Comparison of ENCODE assay signal across 8 mouse cellular contexts in the genomic region with DNA sequence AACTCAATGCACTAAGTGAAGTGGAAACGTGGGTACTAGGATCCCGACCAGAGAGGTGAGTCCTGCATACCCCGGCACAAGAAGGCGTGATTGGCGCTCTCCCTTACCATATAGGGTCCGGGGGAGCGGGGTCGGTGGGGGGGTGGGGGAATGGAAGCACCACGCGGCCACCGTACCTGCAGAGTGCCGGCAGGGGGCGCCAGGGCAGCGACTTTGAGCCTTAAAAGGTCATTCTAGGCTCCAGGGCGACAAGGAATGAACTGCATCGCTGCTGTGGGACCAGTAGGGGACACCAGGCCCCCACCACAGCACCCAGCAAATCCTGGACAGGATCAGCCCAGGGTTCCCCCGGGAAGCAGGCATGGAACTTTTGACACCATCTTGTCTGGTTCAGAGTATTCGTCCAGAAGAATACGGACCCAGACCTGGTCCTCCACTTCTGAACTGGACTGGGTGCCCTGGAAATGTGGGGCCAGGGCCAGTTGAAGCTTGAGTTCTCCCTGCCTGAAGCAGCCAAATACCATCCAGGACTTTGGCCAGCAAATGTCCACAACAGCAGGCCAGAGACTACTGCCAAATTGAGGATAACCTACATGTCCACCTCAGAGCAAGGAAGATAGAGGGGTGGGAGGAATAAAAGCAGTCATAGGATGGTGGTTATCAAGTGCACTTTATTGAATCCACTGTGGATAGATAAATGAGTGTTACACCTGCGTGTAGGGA. TPM values are rescaled to one million over a fixed set of nuclear protein-coding genes. Genes with fewer than 3 reads are reported as not detected.
A peak's percentile ranks its signal among the peaks of the same experiment; 100 is the strongest.
DNase-seq lines count a peak whose midpoint lies in the region; ATAC-seq and TF ChIP-seq lines count a peak whose summit lies in the region.

No protein-coding gene starts in this region.

- TF ChIP-seq CTCF in left cerebral cortex, adult 2 months (IDR thresholded peaks at IDR 0.05) = peak; percentile 90

- WGBS in hindbrain, embryonic 14.5 days = 9% methylated on average over 20 of the region's 20 CpGs

- peak overlapping the region; percentile 11; the same call in 1 of the 2 replicates for H3K4me2 ChIP-seq in hindbrain, embryonic 14.5 days (replicated peaks)

- 0 out of 2 replicates have a peak, but pooled peaks cover 3% of the 10 kb centered on the region for H3K4me1 ChIP-seq in hindbrain, embryonic 14.5 days (replicated peaks; ENCODE audit: control insufficient read depth, insufficient read depth, low read length)

- no peak overlapping the region for H3K4me3 ChIP-seq in hindbrain, embryonic 14.5 days (replicated peaks; ENCODE audit: low read length)
- H3K4me3 ChIP-seq in left cerebral cortex, adult 2 months = no peak overlapping the region

- no peaks in the 10 kb centered on the region for H3K36me3 ChIP-seq in hindbrain, embryonic 14.5 days (replicated peaks; ENCODE audit: control insufficient read depth, insufficient read depth)

- intact Hi-C loops in left cerebral cortex, adult 2 months (cut with DNase I) = loop anchor here (1.0 to 5.0 kb wide), 2 partner anchors 38 to 52 kb away; partner anchors contain the start of genes Gm45717 and Ifitm2

- peak; percentile 98 for DNase-seq in R1 (ENCODE audit: low read depth, low spot score)
- DNase-seq in cerebellum, adult 9-11 months = peak; percentile 47
- peak; percentile 24 to 33 for DNase-seq in frontal cortex, postnatal 36 days (ENCODE audit: low spot score in 2 of 2)
- DNase-seq in hindbrain, embryonic 14.5 days (ENCODE audit: low spot score) = peak; percentile 29
- peak; percentile 27 to 35 for DNase-seq in left cerebral cortex, adult 2 months (ENCODE audit: extremely low spot score in 1 of 2, low spot score in 2 of 2)
- DNase-seq in right cerebral cortex, postnatal 10 days (ENCODE audit: low spot score in 2 of 2) = peak; percentile 44 to 58
- DNase-seq in urinary bladder, postnatal 14 days (ENCODE audit: low spot score) = peak; percentile 87

- no peaks in the 10 kb centered on the region for H3K9me3 ChIP-seq in hindbrain, embryonic 14.5 days (ENCODE audit: control insufficient read depth, low read length)

- peak; percentile 60; the same call in 1 of the 2 replicates for ATAC-seq in hindbrain, embryonic 14.5 days (ENCODE audit: low FRiP score)
- ATAC-seq in megakaryocyte, adult 5-6 weeks (ENCODE audit: poor library complexity, severe bottlenecking) = peak; percentile 65

- no peak overlapping the region for H3K9ac ChIP-seq in hindbrain, embryonic 14.5 days

- H3K27me3 ChIP-seq in hindbrain, embryonic 14.5 days (ENCODE audit: control insufficient read depth, insufficient read depth, low read length) = 0 out of 2 replicates have a peak, but pooled peaks cover 3% of the 10 kb centered on the region

- no peak overlapping the region for H3K27ac ChIP-seq in hindbrain, embryonic 14.5 days
- H3K27ac ChIP-seq in left cerebral cortex, adult 2 months = no peak overlapping the region

RNA-seq across cellular contexts. Expression of gene Ifitm3, which starts 1.5 kb away (rescaled TPM):
- polyA plus RNA-seq in hindbrain, embryonic 14.5 days (2014; fragmentation: Nextera tagmentation; extraction: Ambion mirVana) = 28.3 and 45.1 TPM in 2 replicates
- 10 to 100 TPM; 10.9 to 16.7 TPM for total RNA-seq in left cerebral cortex, adult 2 months (2021)
- 2,002 and 2,201 TPM in 2 replicates for total RNA-seq in megakaryocyte, adult 5-6 weeks (2015)
- 715 and 839 TPM in 2 replicates for total RNA-seq in megakaryocyte, adult 5-6 weeks (2017)

RNA-seq across cellular contexts. Expression of gene Ifitm6, which starts 8.6 kb away (rescaled TPM):
- polyA plus RNA-seq in hindbrain, embryonic 14.5 days (2014; fragmentation: Nextera tagmentation; extraction: Ambion mirVana) = 0.95 and 1.1 TPM in 2 replicates
- under 1 TPM in 1 of 2 experiments, not detected in 1; 0.57 TPM for total RNA-seq in left cerebral cortex, adult 2 months (2021)
- 1,773 and 2,031 TPM in 2 replicates for total RNA-seq in megakaryocyte, adult 5-6 weeks (2015)
- 1,518 and 1,657 TPM in 2 replicates for total RNA-seq in megakaryocyte, adult 5-6 weeks (2017)

RNA-seq across cellular contexts. Expression of gene Gm17387, which starts 19.8 kb away (rescaled TPM):
- polyA plus RNA-seq in hindbrain, embryonic 14.5 days (2014; fragmentation: Nextera tagmentation; extraction: Ambion mirVana) = not detected in 2 replicates
- not detected for total RNA-seq in left cerebral cortex, adult 2 months (2021)
- not detected in 2 replicates for total RNA-seq in megakaryocyte, adult 5-6 weeks (2015)
- total RNA-seq in megakaryocyte, adult 5-6 weeks (2017) = not detected in 2 replicates

RNA-seq across cellular contexts. Expression of gene Ifitm1, which starts 42.1 kb away (rescaled TPM):
- 16.8 and 21.9 TPM in 2 replicates for polyA plus RNA-seq in hindbrain, embryonic 14.5 days (2014; fragmentation: Nextera tagmentation; extraction: Ambion mirVana)
- 1 to 10 TPM; 3.7 to 5.8 TPM for total RNA-seq in left cerebral cortex, adult 2 months (2021)
- 110 and 111 TPM in 2 replicates for total RNA-seq in megakaryocyte, adult 5-6 weeks (2015)
- total RNA-seq in megakaryocyte, adult 5-6 weeks (2017) = 48.4 and 56.3 TPM in 2 replicates

RNA-seq across cellular contexts. Expression of gene B4galnt4, which starts 51.8 kb away (rescaled TPM):
- polyA plus RNA-seq in hindbrain, embryonic 14.5 days (2014; fragmentation: Nextera tagmentation; extraction: Ambion mirVana) = 38.4 and 41.5 TPM in 2 replicates
- total RNA-seq in left cerebral cortex, adult 2 months (2021) = 10 to 100 TPM; 87.4 to 95.9 TPM
- 1.5 and 3.0 TPM in 2 replicates for total RNA-seq in megakaryocyte, adult 5-6 weeks (2015)
- 1.7 and 2.5 TPM in 2 replicates for total RNA-seq in megakaryocyte, adult 5-6 weeks (2017)

Comparison
In these comparisons a context has a peak if more than half of its experiments do, and no peak if none do; other contexts are left out.
1. DNase-seq: peak in every context shown above with its lines; median percentile 98 in R1; 87 in urinary bladder, postnatal 14 days; 51 in right cerebral cortex, postnatal 10 days; 47 in cerebellum, adult 9-11 months; 31 in left cerebral cortex, adult 2 months; 29 in hindbrain, embryonic 14.5 days; 28 in frontal cortex, postnatal 36 days.
2. RNA of gene Ifitm3, which starts 1.5 kb away (total RNA-seq): 715 to 2,201 TPM in megakaryocyte, adult 5-6 weeks; 10.9 to 16.7 TPM in left cerebral cortex, adult 2 months; every median in the first group is over 10 times any median in the second.
3. RNA of gene Ifitm6, which starts 8.6 kb away (total RNA-seq): 1,518 to 2,031 TPM in megakaryocyte, adult 5-6 weeks; 0.57 TPM in left cerebral cortex, adult 2 months; every median in the first group is over 100 times any median in the second.